Mouse (Mus musculus) megakaryocyte, embryonic 14.5 days (primary cell): ENCODE data around the gene Jph4.

ENCODE experiments used
- FLI1 ChIP-seq: IDR thresholded peaks from 2 replicates; pipeline ENCODE4 v1.6.1; 2012; ENCODE audit warnings: low read length, inconsistent platforms, mixed read lengths
- GATA1 ChIP-seq: IDR thresholded peaks from 3 replicates; pipeline ENCODE4 v1.6.1; 2012; ENCODE audit warnings: mixed read lengths, low read length, inconsistent platforms, borderline replicate concordance

DNA sequence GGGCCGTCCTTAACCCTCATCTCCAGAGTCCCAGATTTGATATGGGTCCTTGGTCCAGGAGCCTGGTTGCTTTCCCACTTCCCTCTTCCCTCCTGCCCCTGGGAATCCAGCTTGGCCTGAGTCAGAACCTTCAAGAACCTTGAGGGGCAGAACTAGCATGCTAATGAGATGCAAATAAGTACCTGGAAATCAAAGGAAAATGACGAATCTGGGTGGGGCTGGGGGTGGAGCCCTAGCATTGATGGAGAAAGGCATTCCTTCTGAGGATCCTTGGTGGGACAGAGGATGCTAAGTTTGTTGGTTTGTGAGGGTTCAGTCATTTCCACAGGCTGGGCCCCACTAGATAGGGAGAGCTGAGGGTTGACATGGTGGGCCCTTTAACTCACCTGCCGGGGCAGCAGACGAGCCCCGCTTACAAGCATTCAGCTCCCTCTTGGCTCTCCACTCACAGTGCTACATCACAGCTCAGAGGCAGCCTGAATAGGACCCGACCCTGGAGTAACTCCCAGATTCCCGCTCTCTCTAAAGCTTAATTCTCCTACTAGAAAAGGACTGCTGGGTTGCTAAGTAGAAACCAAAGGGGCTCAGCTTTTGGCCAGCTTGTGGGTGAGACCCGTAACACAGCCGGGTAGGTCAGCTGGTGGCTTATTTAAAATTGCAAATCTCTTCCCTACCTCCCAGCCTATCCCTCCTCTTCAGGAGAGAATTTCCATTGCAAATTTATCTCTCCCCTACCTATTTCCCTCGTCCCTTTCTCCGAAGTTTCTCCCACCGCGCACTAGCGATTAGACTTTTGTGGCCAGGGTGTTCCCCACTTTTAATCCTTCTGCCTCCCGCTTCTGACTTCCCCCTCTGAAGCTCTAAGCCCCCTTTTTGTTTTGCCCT, 39.0 kb downstream of the Jph4 start:
- TF ChIP-seq GATA1: no peak
- no peak for TF ChIP-seq FLI1
